Mouse (Mus musculus): ENCODE data around the gene Tmem120a.

Gene Tmem120a

DNA sequence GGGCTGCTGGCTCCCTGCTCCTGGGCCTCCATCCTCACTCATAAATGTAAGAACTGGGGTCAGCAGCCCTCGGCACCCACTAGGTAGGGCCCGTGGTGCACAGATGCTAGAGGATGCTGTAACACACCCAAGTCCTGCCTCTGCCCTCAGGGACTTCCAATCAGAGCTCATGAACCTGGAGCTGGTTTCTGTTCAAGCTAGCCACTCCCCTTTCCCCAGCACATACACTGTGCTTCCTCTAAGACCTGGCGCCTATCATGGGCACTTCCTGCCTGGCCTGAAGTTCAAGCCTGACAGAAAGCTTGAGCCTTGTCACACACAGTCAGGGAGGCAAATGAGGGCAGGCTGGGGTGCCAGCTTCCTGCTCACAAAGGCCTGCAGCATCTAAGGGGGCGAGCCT is 11.2 kb downstream of the Tmem120a start:
- no peak for DNase-seq (ENCODE audit: extremely low read depth, insufficient read length, low spot score)

DNA sequence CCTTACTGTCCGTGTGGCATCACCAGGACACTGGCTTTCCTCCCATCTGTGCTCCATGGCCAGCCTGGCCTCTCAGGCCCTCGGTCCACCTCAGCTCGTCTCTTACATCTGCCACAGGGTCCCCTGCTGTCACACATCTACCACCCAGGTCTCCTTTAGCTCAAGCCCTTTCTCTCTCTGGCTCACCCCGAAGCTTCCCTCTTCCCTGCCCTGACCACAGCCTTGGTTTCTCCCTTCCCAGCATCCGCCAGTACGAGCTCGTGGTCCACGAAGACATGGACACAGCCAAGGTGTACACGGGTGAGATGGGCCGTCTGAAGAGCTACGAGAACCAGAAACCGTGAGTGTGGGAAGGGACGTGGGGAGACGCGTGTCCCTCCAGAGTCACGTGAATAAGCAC is 12.9 kb downstream of the Tmem120a start:
- DNase-seq (ENCODE audit: extremely low read depth, insufficient read length, low spot score), result no peak

DNA sequence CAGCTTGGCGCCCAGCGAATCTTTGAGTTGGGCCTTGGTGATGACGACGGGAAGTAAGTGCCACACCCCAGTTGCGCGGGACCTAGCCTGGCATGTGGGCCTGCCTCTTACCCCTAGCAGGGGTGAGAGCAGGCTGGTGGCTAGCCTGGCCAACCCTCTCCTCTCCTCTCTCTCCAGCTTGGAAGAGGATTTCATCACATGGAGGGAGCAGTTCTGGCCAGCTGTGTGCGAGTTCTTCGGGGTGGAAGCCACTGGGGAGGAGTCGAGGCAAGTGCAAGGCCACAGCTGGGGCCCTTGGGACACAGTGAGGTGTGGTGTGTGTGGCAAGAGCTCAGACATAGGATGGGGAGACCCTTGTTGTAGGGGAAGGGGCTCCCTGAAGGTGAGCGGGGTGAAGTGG is 13.3 kb downstream of the Tmem120a start:
- DNase-seq (ENCODE audit: extremely low read depth, insufficient read length, low spot score), result no peak

DNA sequence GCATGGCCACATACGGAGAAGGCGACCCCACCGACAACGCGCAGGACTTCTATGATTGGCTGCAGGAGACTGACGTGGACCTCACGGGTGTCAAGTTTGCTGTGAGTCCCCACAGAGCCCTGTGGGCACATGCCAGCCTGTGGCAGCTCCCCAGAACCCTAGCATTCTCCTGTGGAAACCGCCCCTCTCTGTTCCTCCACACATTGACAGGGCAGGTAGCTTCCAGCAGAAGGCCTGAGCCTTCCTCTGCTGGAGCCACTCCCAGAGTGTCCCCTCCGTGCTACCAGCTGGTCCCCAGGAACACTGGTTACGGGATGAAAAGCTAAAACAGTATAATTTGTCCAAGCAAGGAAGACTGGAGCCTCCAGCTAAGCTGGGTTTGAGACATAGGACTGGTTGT is 14.0 kb downstream of the Tmem120a start:
- DNase-seq (ENCODE audit: extremely low read depth, insufficient read length, low spot score), result no peak

DNA sequence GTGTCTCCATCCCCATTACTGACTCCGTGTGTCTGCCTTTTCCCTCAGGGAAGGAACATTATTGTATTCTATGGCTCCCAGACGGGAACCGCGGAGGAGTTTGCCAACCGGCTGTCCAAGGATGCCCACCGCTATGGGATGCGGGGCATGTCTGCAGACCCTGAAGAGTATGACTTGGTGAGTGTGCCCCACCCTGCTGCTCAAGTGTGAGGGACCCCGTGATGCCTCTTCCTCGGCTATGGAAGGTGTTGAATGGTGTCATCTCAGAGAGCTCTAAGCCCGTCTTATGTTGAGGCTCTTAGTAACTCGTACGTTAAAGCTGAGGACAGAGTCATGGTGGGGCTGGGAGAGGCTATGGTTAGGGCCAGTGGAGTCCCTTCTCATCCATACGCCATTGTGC is 14.9 kb downstream of the Tmem120a start:
- DNase-seq (ENCODE audit: extremely low read depth, insufficient read length, low spot score), result no peak

DNA sequence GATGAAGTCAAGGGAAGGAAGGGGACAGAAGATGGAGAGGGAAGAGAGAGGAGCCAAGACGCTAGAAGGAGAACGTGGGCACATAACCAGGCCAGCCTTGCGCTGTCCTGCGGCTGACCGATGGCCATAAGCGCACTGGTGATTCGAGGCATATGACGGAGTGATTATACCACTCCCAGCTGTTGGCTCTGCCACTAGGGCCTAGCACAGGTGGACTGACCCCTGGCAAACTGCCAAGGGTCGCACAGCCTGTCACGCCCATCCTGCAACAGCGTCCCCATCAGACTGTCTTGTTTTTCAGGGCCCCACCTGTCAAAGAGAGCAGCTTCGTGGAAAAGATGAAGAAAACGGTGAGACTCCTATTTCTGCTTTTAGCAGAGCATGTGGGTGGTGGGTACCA is 15.9 kb downstream of the Tmem120a start:
- no peak for DNase-seq (ENCODE audit: extremely low read depth, insufficient read length, low spot score)

DNA sequence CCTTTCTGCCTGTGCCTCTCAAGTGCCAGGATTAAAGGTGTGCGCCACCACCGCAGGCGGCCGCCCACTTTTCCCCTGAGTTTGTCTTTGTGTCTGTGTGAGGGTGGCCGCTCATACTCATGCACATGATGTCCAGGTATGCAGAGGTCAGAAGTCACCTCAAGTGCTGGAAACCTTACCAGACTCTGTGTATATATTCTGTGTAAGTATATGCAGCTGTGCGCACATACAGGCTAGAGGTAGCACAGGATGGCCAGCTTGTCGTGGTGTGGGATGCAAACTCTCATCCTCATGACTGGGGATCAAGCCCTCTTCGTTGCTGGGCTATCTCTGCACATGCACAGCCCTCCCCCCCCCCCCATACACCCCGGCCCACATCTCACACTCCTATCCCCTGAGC is 16.4 kb downstream of the Tmem120a start:
- DNase-seq (ENCODE audit: extremely low read depth, insufficient read length, low spot score), result no peak

DNA sequence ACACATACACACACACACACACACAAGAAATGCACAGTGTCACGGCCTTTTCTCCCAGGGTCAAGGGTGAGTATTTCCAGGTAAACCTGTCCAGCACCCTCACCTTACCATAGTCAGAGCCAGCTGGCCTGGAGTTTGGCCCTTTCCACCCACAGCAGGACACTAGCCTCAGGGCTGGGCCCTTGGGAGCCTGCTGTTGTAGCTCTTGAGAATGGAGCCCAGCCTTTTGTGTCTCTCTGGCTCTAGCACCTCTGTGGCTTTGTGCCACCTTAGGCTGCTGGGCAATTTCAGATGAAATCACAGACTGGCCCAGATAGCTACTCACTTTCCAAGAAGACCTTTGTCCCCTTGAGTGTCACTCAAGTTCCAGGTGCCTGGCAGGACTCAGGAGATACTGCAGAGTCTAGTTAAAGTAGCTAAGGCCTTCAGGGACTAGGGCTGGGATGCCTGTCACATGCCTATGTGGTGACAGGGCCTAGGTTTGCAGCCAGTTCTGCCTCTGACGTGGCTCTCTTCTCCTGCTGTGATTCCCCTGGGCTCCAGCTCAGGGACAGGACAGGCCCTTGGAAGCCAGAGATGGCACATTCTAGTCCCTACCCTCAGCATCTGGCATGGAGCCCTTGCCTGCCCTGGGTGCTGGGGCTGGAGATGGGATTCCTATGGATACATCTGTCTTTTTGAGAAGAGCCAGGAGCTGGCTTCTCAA is 17.5 kb downstream of the Tmem120a start:
- peak; percentile 83 for DNase-seq (ENCODE audit: extremely low read depth, insufficient read length, low spot score)

DNA sequence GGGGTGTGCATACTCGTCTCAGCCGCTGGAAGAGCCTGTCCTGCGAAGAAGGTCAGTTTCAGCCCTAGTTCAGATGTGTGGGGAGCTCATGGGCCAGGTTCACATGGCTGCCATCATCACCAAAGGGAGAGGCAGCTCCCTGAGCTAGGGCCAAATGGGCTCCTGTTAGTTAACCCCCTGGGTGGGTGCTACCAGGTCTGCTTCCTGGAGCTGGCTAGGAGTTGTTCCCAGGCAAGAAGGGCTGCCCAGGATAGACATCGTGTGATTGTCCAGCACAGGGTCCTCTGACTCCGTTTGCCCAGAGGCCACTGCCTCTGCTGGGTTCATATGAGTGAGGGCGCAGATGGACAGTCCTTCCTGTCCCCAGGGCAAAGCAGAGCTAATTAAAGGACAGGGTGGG is 18.3 kb downstream of the Tmem120a start:
- no peak for DNase-seq (ENCODE audit: extremely low read depth, insufficient read length, low spot score)

DNA sequence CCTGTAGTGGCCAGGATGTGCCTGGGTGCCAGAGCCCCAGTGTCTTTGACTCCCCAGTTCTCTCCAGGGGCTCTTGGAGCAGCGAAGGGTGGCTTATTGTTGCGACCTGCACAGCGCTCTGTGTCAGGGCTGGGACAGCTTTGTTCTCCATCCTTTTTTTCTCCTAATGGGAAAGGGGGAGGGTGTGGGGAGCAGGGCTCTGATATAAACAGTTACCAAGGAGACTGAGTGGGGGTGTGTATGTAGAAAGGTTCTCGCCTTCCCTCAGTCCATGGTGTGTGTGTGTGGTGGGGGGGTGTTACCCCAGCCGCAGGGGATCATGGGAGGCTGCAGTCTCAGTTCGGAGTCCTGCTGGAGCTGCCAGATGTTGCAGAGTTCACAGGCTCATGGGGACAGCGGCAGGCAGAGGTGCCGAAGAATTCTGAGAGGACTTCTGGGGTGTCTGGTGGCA is 18.8 kb downstream of the Tmem120a start:
- no peak for DNase-seq (ENCODE audit: extremely low read depth, insufficient read length, low spot score)

DNA sequence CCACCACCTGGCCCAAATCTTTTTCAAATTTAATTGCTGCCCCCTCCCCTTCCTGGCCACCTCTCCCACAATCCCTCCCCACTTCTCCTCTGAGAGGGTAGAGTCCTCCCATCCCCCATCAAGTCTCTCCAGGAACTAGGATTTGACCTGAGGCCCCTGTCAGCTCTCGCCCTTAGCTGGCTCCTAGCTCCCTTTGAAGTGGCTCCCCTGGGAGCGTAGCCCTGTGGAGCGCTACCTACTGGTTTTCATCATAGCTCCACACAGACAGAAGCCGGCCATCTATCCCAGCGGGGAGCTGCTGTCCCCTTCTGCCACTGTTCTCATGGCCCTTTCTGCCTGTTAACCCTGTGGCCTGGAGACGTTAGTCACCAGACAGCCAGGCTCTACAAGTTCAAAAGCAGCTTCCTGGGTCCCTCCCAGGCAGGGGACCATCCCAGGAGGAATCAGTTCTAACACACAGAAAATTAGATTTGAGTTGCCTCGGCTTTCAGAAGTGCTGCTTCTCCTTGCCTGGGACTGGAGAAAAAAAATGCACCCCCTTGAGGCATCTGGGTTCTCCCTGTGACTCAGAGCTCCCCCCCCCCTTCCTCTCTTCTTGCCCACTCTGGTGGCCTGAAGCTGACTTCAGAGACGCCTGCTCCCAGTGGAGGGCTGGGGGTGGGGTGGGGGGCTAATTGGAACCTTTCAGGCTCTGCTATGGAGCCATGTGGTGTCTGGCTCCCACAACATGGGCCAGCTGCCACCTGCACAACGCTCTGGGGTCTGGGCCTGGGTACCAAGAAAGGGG is 19.5 kb downstream of the Tmem120a start:
- DNase-seq (ENCODE audit: extremely low read depth, insufficient read length, low spot score), result no peak

DNA sequence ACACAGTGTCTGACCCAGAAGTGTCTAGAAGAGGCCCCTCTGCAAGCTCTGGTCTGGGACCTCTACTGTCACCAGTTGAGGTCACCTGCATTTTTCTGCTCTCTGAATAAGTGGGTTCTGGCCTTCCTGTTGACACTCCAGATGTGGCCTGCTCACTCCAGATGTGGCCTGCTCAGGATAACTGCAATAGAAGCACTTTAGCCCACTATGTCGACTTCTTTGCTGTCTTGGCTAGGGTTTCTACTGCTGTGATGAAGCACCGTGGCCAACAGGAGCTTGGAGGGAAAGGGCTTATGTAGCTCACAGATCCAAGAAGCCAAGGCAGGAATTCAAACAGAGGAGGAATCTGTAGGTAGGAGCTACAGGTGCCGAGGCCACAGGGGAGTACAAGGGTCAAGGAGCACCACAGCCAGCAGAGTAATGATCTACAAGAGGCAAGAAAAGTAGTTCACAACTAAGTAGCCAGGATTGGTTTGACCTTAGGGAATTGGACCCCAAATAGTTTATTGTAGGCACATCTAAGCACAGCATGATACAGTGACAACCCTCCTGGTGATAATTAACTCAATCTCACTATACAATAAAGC is 21.0 kb downstream of the Tmem120a start:
- no peak for DNase-seq (ENCODE audit: extremely low read depth, insufficient read length, low spot score)

DNA sequence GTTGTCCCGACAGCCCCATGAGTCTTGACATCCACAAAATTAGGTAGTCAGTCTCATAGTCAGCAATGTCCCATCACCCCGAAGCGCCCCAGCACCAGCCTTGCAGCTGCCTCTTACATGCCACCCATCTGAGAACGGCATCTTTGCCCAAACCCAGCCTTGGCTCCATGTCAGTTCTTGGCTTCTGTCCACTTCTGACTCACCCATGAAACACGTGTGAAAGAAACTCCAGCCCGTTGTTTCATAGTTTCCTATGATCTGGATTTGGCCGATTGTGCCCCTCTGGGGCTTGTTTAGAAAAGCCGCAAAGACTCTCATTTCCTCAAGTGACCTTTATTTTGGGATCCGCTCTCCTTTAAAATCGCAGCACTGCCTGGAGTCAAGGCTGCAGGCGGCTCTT is 22.1 kb downstream of the Tmem120a start:
- DNase-seq (ENCODE audit: extremely low read depth, insufficient read length, low spot score), result peak; percentile 81

DNA sequence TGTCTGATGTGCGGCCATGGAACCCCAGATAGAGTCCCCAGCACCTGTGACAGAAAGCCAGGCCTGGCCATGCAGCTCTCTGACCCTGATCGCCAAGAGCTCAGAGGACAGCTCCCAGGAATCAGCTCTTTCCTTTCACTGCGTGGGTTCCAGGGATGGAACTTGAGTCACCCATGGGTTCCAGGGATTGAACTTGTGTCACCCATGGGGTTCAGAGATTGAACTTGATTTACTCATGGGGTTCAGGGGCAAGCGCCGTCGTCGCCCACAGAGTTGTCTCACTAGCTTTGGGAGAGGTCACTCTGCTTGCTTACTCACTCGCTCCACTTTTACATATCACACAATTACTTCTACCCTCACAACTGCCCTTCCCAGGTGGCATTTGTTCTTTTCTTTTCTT is 23.2 kb downstream of the Tmem120a start:
- no peak for DNase-seq (ENCODE audit: extremely low read depth, insufficient read length, low spot score)

DNA sequence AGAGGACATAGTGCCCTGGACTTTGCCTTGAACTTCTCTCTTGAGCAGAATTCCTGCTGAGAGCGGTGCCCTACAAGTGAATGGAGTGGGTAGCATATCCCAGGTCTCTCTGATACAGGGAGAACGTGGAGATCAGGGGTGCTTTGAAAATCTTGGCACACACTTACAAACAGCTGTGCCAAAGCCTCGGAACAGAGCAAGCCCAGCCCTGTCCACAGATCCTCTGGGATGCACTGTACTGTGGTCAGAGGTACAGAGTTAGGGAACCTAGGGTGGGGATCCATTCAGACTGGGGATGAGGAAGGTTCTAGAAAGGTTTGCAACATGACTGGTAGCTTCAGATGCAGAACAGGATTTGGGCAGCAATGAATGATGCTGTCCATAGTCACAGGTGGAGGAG is 24.1 kb downstream of the Tmem120a start:
- no peak for DNase-seq (ENCODE audit: extremely low read depth, insufficient read length, low spot score)

DNA sequence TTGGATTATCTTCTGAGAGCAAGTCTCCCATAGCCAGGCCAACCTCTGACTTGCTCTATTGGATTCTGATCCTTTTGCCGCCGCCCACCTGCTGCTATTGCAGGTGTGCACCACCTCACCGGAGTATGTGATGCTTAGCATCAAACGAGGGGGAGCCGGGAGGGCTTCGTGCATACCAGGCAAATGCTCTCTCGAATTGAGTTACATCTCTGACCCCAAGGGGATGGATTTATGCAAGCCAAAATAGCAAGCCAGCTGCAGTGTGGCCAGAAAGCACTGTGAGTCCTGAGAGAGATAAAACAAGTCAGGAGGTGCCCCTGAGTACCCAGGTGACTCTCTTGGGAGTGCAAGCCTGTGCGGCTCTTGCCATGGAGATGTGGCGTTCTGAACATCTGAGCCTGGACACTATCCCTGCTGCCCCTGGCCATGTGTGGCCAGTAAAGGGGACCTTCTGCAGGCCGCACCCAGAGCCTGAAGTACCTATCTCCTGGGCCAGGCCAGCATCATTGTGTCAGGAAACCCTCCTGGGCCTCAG is 24.6 kb downstream of the Tmem120a start:
- no peak for DNase-seq (ENCODE audit: extremely low read depth, insufficient read length, low spot score)

DNA sequence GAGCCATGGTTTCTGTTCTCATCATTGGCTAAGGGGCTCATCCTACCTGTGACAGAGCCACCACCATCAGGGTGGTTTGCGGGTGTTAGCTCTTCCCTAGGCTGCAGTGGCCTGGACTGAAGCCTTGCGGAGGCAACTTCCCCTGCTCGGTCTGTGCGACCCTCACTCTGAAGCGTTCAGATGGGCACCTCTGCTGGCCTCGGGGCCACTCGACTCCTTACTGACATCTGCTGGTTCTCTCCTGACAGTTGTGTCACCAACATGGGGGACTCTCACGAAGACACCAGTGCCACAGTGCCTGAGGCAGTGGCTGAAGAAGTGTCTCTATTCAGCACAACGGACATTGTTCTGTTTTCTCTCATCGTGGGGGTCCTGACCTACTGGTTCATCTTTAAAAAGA is 28.6 kb downstream of the Tmem120a start:
- no peak for DNase-seq (ENCODE audit: extremely low read depth, insufficient read length, low spot score)

DNA sequence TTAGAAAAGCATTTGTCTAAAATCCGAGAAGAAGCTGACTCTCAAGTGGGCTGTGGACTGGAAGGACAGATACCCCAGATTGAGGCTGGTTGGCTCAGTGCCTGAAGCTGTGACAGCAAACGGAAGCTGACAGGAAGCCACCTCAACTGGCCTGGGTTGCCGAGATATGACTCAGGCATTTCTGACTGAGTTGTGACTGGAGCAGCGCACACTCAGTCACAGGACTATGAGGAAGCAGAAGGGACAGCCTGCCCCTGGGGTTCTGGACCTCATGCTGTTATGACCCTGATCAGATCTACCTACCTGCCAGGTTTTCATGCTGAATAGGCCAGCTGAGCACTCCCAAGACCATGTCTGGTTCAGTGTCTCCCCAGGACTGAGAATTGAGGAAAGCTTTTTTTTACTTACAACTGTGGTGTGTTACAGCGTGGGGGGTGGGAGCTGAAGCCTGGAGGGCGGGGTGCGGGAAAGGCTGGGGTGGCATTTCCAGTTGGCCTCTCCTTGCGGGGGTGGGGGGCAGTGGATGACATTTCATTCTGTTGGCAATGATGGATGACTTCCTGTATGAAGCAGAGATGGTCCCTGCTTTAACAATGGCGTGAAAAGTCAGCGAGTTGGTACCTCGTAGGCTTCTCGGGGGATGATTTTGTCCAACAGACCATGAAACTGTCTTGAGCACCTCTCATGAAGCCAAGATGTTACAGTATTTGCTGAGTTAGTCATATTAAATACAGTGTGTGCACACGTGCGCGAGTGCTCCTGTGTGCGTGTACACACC is 30.6 kb downstream of the Tmem120a start:
- DNase-seq (ENCODE audit: extremely low read depth, insufficient read length, low spot score), result peak; percentile 56

DNA sequence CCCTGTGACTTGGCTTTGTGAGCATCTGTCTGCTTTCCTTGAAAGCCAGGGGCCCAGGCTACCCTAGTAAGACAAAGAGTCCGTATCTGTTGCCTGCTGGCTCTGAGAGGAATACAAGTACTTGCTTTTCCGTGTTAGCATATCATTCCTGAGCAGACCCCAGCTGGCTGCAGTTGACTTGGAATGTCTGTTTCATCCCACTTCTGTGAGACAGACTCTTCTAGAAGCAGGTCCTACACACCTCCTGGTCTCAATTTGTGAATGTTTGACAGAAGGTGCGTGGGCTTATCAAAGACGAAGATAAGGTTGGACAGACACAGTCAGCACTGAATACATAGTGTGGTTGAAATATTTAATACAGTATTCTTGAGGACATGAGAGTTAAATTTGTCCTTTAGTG is 31.4 kb downstream of the Tmem120a start:
- no peak for DNase-seq (ENCODE audit: extremely low read depth, insufficient read length, low spot score)

DNA sequence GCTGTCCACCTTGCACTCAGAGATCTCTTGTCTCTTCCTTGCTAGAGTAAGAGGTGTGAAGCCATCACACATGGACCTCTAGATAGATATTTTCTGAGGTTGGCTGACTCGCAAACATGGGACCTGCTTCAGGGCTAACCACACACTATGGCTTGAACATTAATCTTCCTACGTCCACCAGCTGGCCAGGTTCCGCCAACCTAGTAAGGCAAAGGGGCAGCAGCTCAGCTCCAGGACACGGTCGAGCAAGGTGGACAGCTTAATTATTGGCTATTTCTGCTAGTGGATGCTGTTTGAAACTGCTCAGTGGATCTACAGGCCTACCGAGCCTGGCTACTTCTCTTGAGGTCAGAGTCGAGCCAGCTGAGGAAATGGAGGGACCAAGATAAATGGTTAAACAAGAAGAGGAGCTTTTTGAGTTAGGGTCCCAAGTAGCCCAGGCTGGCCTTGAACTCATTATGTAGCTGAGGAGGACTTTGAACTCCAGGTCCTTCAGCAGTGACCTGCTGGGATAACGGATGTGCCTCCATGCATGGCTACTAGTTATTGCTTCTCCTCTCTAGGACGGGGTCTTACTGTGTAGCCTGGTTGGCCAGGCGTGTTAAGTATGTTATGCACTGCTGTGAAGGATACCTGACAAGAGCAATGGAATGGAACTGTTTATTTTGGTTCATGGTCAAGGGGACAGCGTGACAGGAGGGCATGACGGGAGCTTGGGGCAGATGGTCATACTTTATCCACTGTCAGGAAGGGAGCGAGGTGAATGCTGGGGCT is 32.5 kb downstream of the Tmem120a start:
- DNase-seq (ENCODE audit: extremely low read depth, insufficient read length, low spot score), result no peak
